ENCODE assay signal across 16 mouse cellular contexts in the genomic region with DNA sequence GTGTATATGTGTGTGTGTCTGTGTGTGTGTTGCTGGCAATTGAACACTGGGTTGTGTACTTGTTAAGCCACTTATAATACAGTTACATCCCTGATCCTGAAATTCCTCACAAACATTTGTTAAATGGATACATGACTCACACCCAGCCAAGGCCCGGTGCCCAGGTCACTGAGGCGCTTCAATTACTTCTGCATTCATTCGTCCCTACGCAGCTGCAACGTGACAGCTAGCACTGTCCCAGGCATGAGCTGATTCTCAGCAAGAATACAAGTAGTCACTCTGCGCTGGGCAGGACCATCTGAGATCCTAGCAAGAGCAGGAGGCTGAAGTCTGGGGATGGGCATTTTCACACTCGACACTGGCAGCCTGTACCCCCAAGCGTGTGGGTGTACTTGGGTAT. TPM values are rescaled to one million over a fixed set of nuclear protein-coding genes. Genes with fewer than 3 reads are reported as not detected.
DNase-seq lines count a peak whose midpoint lies in the region; ATAC-seq lines count a peak whose summit lies in the region.
"Had no signal": no experiment of that assay in that cellular context is flagged by ENCODE, and none has a peak within 500 bp of the region (broad histone marks: within the 10 kb centered on the region; RNA-seq: fewer than 3 reads in every experiment).

No protein-coding gene starts in this region.

- 87% methylated on average over 8 of the region's 8 CpGs for WGBS in limb, embryonic 10.5 days

- H3K4me3 ChIP-seq in limb, embryonic 10.5 days, result no peak overlapping the region
- H3K4me3 ChIP-seq: embryonic facial prominence, embryonic 12.5 days; intestine, embryonic 15.5 days; layer of hippocampus, adult 2 months; left cerebral cortex, adult 2 months; liver, embryonic 13.5 days; neural tube, embryonic 15.5 days had no signal

- peak; percentile 84 for DNase-seq in heart, adult 11 months
- DNase-seq in heart, postnatal 4 days, result no peak
- DNase-seq in 3T3-L1 (ENCODE audit: low read depth, low spot score) (peak; percentile 50), MN1 (ENCODE audit: low spot score) (peak; percentile 28)
- DNase-seq in limb, embryonic 10.5 days (ENCODE audit: low spot score), result no peak
- no peak for DNase-seq in cerebellum, adult 11 months
- DNase-seq in B cell, adult 2 months, result no peak
- DNase-seq: cerebellum, adult 18-20 months; liver, embryonic 13.5 days; thymus, postnatal 4 days had no signal

- no peak for ATAC-seq in granulocyte monocyte progenitor cell, adult 5-6 weeks (replicated peaks; ENCODE audit: poor library complexity, severe bottlenecking)
- ATAC-seq: intestine, embryonic 15.5 days had no signal

- peaks cover 53% of the 10 kb centered on the region for H3K36me3 ChIP-seq in limb, embryonic 10.5 days
- H3K36me3 ChIP-seq: intestine, embryonic 15.5 days; liver, embryonic 13.5 days; neural tube, embryonic 15.5 days had no signal

- peak overlapping the region; percentile 20; the same call in 1 of the 2 replicates for H3K27ac ChIP-seq in limb, embryonic 10.5 days
- H3K27ac ChIP-seq: intestine, embryonic 15.5 days; layer of hippocampus, adult 2 months; left cerebral cortex, adult 2 months; liver, embryonic 13.5 days; neural tube, embryonic 15.5 days had no signal

- peaks cover 54% of the 10 kb centered on the region for H3K4me1 ChIP-seq in limb, embryonic 10.5 days

- no peaks in the 10 kb centered on the region for H3K27me3 ChIP-seq in limb, embryonic 10.5 days (ENCODE audit: low read depth, poor library complexity, severe bottlenecking)
- H3K27me3 ChIP-seq: embryonic facial prominence, embryonic 12.5 days; intestine, embryonic 15.5 days; liver, embryonic 13.5 days; neural tube, embryonic 15.5 days had no signal

- no peaks in the 10 kb centered on the region for H3K9me3 ChIP-seq in limb, embryonic 10.5 days (replicated peaks)
- H3K9me3 ChIP-seq: embryonic facial prominence, embryonic 12.5 days; intestine, embryonic 15.5 days; liver, embryonic 13.5 days; neural tube, embryonic 15.5 days had no signal

RNA-seq across cellular contexts. Expression of gene Mrc2, which starts 22.9 kb away (rescaled TPM):
- 10 to 100 TPM; 31.5 to 32.8 TPM for total RNA-seq in heart, postnatal 4 days (2021)
- polyA plus RNA-seq in limb, embryonic 10.5 days (2016; fragmentation: Nextera tagmentation; extraction: Ambion mirVana), result 27.6 and 31.6 TPM in 2 replicates
- not detected in 2 replicates for total RNA-seq in granulocyte monocyte progenitor cell, adult 5-6 weeks (2014; fragmentation: Nextera tagmentation)
- total RNA-seq in granulocyte monocyte progenitor cell, adult 5-6 weeks (2017), result not detected in 2 replicates

Comparison
In these comparisons a context has a peak if more than half of its experiments do, and no peak if none do; other contexts are left out.
1. DNase-seq: peak in heart, adult 11 months (single experiment), 3T3-L1 (single experiment) and MN1 (single experiment); none in heart, postnatal 4 days (single experiment), limb, embryonic 10.5 days (single experiment), cerebellum, adult 11 months (single experiment) and B cell, adult 2 months (0 of 2).
2. RNA of gene Mrc2, which starts 22.9 kb away (total RNA-seq): 31.5 to 32.8 TPM in heart, postnatal 4 days; not detected in granulocyte monocyte progenitor cell, adult 5-6 weeks; every median in the first group is over 10 times any median in the second.